Mouse (Mus musculus) urinary bladder, postnatal 25 days (tissue): Measurements from ENCODE around the gene Snx29.

ENCODE experiments used
- DNase-seq: peaks from one replicate; pipeline ENCODE4 v3.0.0; 2022; ENCODE audit warnings: low spot score

The Snx29 gene

GRCm38 (mm10) chr16:11638739-11639138 is 316.0 kb downstream of the Snx29 start:
- DNase-seq = no peak

- DNase-seq = no peak
Measured at GRCm38 (mm10) chr16:11639936-11640335, 317.2 kb downstream of the Snx29 start.

DNA sequence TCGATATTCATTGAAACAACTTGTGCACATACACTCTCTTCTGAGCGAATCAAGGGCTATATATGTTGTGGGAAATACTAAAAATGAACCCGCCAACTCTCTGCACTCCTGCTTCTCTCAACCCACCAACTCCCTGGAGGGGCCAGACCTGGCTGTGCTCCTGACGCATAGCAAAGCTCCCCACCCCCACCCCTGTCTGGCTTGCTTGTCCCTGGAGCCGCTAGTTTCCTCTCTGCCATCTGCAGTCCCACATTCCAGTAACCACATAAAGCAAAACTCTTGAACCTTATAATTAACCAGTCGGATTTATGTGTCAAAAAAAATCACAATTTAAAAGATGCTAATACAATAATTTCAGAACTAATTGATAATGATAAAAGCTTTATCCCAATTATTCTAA is 320.9 kb downstream of the Snx29 start:
- no peak for DNase-seq

GRCm38 (mm10) chr16:11644399-11644798 is 321.7 kb downstream of the Snx29 start:
- no peak for DNase-seq

GRCm38 (mm10) chr16:11645668-11646067 is 323.0 kb downstream of the Snx29 start:
- DNase-seq = no peak

- DNase-seq = no peak
Measured at GRCm38 (mm10) chr16:11646745-11647289, 324.1 kb downstream of the Snx29 start.

GRCm38 (mm10) chr16:11648169-11648688 is 325.5 kb downstream of the Snx29 start:
- DNase-seq = no peak

DNA sequence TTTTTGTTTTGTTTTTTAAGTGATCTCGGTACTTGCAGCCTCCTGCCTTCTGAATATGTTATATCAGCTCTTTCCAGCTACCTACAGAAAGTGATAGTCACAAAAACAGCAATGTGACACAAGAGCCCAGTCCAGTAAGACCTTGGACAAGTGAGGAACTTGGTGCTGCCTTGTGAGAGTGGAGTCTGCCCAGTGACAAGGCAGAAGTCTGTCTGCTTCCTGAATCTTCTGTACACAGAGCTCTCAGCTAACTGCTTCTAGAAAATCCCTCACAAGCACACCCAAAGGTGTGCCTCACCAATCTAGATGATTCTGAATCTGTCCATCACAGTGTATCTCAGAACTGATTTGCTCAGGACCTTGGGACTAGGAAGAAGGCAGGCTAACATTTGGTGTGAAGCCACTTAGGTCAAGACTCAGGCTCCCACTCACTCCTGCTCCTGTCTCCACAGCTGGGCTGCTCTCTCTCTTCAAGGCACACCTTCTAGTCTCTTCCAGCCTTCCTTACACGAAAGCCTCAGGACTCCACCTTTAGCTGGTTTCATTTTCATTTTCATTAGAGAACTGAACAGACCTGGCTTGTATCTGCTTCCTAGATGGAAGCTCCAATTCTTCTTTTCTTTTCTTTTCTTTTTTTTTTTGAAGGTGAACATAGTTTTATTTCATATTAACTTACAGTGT is 330.1 kb downstream of the Snx29 start:
- no peak for DNase-seq

DNA sequence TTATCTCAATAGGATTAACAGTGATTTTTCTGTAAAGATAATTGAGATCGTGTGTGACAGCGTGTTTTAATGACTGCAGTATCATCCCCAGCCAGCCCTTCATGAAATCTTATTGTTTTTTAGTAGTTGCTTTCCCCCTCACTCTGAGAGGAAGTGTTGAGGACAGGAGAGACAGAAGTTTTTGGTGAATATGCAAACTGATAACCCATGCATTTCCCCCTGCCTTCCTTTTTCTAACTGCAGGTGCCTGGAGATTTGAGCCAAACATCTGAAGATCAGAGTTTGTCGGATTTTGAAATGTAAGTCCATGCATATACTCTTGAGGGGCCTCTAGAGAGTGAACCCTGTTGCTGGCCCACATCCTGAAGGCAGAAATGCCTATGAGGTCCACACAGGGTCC is 333.2 kb downstream of the Snx29 start:
- DNase-seq = no peak

GRCm38 (mm10) chr16:11657111-11657510 is 334.4 kb downstream of the Snx29 start:
- DNase-seq = no peak

- no peak for DNase-seq
Measured at GRCm38 (mm10) chr16:11659111-11659720, 336.5 kb downstream of the Snx29 start.

GRCm38 (mm10) chr16:11664896-11665705 is 342.4 kb downstream of the Snx29 start:
- DNase-seq = no peak

DNA sequence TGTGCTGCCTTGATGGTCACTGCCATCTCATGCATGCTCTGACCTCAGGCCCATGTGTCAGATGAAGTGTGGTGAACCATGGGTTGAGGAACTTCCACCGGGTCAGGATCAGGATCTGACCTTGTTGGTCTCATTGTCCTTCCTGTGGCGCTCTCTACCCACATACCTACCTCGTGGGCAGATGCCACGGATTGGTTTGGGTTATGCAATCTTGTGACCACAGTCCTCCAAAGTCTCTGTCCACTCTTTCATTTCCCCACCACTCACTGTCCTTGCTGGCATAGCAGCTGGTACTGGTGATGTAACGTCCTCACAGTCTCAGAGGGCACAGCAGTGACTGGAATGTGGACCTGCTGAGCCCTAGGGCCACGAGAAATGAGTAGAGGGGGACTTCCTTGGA is 343.2 kb downstream of the Snx29 start:
- no peak for DNase-seq

DNA sequence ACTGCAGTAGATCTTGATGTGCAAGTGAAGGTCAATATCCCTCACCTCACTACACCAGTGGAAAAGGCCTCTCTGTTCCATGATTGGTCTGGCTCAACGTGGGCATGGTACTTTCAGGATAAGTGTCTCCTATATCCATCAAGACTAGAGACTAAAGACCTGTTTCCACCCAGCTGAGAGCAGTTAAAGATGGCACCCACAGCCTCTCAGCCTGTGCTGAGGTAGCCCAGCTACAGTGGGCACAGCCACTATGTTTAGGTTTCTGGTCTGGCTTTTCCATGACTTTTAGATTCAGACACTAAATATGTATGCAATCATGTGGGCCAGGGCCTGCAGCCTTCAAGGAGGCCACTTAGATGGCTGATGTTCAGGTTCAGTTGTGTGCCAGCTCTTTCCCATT is 345.7 kb downstream of the Snx29 start:
- DNase-seq = no peak

GRCm38 (mm10) chr16:11668878-11669277 is 346.2 kb downstream of the Snx29 start:
- no peak for DNase-seq

DNA sequence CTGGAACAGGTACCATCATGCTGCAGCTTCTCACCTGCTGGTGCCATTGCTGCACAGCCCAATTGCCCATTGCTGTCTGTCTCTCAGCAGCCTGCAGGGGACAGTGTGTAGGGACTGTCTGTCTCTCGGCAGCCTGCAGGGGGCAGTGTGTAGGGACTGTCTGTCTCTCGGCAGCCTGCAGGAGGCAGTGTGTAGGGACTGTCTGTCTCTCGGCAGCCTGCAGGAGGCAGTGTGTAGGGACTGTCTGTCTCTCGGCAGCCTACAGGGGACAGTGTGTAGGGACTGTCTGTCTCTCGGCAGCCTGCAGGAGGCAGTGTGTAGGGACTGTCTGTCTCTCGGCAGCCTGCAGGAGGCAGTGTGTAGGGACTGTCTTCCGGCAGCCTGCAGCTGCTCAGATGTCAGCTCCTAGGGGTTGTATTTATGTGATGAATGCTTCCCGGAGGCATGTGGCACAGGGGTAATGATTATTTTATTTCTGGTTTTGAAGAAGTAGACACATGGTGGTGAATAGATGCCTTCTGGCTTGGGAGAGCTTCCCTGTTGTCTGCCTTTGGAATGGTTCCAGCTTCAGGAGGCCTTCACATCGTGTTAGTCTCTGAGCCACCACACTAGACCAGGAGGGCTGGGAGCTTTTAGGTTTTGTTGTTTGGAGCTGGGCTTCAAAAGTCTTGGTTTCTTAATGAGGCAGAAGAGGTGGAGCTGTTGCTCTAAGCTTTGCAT is 347.7 kb downstream of the Snx29 start:
- DNase-seq = no peak

- no peak for DNase-seq
Measured at GRCm38 (mm10) chr16:11670971-11671310, 348.2 kb downstream of the Snx29 start.

GRCm38 (mm10) chr16:11676006-11676405 is 353.3 kb downstream of the Snx29 start:
- DNase-seq = no peak

DNA sequence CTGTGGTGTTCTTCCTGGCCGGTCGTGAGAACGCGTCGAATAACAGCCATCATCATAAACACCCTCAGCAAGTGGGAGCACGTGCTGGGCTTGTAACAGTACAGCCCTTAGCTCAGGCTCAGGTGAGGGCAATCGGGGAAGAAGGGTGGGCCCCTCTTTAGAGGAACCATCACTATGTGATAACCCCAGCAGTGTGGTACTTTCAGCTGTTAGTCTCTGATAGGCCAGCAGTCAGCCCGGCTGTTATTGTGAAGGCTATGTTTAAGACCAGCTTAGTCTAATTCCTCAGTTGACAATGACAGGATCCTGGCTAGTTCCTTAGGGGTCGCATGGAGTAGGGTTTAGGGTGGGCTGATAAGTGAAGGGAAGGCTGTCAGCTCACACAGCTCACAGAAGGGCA is 362.6 kb downstream of the Snx29 start:
- no peak for DNase-seq

GRCm38 (mm10) chr16:11685735-11686340 is 363.1 kb downstream of the Snx29 start:
- no peak for DNase-seq

GRCm38 (mm10) chr16:11687836-11688235 is 365.1 kb downstream of the Snx29 start:
- no peak for DNase-seq
